Mouse (Mus musculus) retina, adult 2 months (tissue): ENCODE results near the gene Wnt3.

Experiments used
- DNase-seq: peaks from one replicate; pipeline ENCODE4 v3.0.0-alpha.2; 2012; ENCODE audit warnings: low read depth, low spot score

The Wnt3 gene

DNA sequence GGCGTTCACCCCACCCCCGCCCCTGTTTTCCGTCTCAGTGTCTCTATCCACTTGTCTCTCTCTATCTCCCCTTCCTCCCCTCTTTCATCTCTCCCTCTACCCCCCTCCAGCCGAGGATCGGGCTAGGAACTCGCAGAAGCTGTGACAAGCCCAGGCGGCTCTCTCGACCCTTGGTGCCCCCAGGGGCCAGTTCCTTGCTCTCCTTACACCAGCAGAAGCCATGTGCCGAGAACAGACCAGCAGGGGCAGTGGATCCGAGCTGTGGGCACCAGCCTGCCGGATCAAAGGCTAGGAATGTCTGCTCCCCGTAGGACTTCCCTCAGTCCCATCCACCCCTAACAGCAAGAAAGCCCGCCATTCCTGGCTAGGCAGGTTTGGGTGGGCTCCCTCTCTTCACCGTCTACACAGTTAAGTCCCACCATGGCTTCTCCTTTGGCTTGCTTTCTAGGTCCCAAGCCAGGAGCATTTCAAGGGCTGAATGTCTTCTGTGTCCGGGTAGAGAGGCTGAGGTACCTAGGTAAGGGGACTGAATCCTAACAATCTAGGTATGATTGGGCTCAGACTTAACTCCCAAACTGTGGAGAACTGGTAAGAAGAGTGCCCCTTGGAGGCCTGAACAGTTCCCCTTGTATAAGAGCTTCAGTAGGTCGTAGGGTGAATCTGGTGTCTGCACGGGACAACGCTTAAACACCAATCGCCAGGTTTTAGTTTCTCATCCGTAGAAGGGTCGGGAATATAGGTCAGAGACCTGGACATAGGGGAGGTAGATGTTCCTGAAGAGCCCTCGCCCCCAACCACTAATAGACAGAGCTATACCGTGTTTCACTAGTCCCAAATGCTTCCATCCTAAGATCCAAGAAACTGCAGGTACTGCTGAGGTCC lies 1.2 kb upstream of the Wnt3 start:
- DNase-seq = no peak

GRCm38 (mm10) chr11:103774228-103774530 lies 229 bp downstream of the Wnt3 start:
- DNase-seq = no peak

DNA sequence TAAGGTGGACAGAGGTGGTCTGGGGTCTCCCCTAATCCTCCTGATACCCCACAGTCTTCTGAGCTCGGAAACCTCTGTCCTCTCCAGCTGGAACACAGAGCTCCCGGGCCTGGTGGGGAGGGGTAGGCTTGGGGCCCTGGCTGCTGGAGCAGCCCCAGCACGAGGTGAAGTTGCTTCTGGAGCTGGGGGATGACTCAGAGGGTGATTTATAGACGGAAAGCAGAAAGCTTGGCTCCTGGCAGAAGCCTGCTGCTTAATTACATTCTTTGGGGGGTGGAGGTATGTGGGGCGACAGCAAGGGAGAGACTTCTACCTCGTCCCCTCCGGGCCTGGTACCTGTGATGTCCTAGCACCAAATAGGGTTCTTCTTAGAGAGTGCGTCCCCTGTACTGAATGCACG lies 6.2 kb downstream of the Wnt3 start:
- DNase-seq = no peak

DNA sequence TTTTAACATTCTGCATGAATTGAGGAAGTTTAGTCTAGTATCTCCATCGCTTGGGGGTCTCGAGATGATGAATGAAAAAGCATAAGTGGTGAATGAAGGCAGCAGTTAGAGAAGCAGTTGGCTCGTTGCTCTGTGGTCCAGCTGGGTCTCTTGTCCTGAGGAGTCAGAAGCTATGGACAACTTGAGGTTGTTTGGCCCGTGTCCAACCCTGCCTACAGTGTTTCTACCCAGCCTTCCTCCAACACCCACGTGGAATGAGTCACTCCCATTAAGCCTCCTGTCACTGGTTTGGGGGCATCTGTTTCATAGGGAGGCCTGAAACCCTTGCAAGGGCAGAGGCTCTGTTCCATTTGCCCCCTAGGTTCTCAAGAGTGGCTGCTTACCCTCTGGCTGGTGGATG lies 16.0 kb downstream of the Wnt3 start:
- no peak for DNase-seq

GRCm38 (mm10) chr11:103801128-103801527 lies 27.2 kb downstream of the Wnt3 start:
- DNase-seq = no peak

DNA sequence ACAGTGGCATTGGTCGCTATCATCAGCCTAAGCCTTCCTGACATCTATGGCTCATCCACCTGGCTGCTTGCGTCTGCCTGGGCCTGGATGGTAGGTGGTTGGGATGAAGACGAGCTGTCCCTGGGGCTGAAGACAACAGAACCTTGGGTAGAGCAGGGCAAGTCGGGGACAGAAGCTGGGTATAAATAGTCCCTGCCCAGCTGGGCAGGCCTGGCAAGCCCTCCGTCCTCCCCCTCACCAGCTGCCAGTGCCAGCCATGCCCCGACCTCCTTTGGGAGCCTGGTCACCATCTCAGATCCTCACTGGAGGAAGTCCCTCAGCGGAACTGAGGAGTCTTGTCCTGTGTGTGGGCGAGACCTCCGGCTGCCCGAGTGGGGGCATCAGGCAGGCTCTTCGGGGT lies 30.2 kb downstream of the Wnt3 start:
- no peak for DNase-seq

DNA sequence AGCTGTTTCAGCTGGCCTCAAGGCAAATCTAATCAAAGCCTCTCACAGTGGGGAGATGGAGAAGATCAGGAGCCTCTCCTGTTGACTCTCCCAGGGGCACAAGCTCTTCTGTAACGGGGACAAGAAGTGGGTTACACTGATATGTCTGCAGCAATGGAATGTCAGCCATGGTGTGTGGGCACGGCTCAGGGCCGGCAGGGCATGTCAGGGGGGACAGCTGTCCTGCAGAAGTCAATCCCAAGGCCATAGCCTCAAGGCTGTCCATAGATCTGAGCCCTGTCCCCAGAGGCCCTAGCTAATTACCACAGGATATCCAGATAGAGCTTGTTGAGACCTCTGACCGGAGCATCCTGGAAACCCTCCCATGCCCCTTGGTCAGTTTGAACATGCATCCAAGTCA lies 30.9 kb downstream of the Wnt3 start:
- DNase-seq = no peak

DNA sequence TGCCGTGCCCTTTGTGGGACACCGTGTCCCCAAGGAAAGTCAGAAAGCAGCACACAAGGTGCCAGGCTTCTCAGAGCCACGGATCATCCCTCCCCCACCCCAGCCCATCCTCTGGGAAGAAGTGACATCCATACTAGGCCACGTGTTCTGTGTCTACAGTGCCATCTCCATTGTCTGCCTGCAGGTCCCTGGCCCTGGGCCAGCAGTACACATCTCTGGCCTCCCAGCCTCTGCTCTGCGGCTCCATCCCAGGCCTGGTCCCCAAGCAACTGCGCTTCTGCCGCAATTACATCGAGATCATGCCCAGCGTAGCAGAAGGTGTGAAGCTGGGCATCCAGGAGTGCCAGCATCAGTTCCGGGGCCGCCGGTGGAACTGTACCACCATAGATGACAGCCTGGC lies 34.0 kb downstream of the Wnt3 start:
- no peak for DNase-seq

GRCm38 (mm10) chr11:103808771-103809610 lies 35.0 kb downstream of the Wnt3 start:
- DNase-seq = no peak

DNA sequence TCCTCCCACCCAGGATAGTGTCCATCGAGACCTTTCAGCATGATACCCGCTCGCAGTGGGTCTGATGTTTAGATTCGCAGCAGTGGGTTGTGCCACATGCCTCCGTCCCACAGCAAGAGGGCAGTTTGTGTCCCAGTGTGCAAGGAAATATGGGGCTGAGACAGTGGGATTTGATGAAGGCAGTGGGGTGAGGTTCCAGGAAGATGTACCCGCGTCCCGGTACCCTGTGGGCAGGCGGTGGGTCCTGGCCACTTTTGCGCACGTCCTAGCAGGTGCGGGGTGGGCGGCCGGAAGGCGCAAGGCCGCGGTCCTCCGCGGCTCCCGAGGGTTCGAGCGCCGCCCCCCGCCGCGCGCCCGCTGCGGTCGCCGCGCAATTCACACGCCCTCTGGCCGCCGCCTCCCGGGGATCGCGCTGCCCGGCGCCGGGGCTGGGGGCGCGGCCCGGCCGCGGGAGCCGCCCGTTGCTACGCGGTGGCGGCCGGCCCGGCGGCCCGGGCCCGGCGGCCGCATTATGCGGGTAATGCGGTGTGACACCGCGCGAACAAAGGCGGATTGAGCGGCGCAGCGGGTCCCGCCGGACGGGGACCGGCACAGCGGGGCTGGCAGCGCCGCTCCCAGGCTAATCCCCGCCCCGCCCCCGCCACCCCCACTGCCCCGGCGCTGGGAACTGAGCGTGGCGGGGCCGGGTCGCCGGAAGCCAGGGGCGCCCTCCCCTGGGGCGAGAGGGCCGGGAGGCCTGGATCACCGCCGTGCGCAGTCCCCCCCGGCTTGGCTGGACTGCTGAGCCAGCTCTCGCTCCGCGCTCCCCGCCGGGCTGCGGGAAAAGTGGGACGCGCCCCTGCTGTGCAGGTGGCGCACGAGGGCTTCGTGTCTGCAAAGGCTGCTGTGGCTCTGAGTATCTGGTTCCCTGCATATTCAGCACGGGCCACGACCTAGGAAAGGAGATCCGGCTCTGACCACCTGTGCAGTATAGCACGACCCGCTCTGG lies 36.0 kb downstream of the Wnt3 start:
- DNase-seq = peak; percentile 13

- DNase-seq = no peak
These were observed 36.7 kb downstream of the Wnt3 start for GRCm38 (mm10) chr11:103810631-103811030.

DNA sequence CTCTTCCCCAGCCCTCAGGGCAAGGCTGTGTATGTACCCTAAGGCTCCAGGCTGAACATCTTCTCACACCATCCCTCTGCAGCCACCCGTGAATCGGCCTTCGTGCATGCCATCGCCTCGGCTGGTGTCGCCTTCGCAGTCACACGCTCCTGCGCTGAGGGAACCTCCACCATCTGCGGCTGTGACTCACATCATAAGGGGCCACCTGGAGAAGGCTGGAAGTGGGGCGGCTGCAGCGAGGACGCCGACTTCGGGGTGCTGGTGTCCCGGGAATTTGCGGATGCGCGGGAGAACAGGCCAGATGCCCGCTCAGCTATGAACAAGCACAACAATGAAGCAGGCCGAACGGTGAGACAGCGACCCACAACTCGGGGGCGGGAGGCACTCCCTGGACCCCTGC lies 37.3 kb downstream of the Wnt3 start:
- no peak for DNase-seq

DNA sequence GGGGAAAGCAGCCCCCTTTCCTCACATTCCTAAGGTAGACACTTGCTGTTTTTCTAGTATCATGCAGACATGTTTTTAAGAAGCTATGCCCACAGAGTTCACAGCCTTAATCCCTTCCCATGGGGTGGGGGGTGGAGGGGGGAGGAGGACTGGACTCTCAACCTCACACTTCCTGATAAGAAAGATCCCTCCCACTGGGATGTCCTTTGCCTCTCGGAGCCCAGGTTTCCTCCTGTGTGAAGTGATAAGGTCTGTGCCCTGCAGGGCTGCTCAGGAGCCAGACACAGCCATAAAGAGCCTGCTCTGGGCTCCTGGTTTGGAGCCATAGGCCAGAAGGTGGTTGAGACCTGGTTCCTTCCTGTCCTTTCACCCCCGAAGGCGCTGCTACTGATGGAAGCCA lies 40.9 kb downstream of the Wnt3 start:
- no peak for DNase-seq

- no peak for DNase-seq
These were observed 42.0 kb downstream of the Wnt3 start for GRCm38 (mm10) chr11:103815986-103816385.

DNA sequence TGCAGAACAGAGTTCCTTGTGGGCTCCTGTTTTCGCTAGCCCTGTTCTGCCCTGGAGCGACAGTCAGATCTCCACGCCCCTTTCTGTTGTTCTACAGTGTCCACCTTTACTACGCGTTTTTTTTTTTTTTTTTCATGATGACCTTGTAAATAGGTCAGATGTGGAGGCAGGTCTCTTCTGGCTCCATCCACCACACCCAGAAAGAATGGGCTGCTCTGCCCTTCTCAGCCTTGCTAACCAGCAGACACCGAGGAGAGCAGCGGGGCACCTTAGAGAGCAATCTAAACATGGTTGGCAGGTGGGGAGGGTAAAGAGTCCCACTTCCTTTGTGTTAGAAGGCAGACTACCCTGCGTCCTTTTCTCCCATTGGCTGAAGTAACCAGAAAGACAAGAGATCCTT lies 42.8 kb downstream of the Wnt3 start:
- DNase-seq = no peak

GRCm38 (mm10) chr11:103827201-103827600 lies 53.3 kb downstream of the Wnt3 start:
- DNase-seq = no peak

DNA sequence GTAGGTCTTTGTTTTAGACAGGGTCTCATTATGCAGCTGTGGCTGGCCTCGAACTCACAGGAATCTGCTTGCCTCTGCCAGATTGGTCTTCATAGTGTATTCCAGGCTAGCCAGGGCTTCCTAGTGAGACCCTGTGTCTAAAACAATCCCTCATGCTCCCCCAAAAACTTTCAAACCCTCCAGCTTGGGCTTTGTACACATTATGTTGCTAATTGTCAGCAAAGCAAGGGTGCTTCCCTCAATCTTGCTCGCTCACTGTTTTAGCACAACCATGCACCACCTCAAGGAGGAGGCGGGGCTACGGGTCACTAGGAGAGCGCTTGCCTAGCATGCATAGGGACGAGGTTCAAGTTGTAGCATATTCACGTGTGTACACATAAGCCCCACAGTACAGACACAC lies 54.9 kb downstream of the Wnt3 start:
- no peak for DNase-seq

- DNase-seq = no peak
These were observed 56.0 kb downstream of the Wnt3 start for GRCm38 (mm10) chr11:103829956-103830355.

GRCm38 (mm10) chr11:103830476-103830875 lies 56.5 kb downstream of the Wnt3 start:
- DNase-seq = no peak

GRCm38 (mm10) chr11:103831766-103832165 lies 57.8 kb downstream of the Wnt3 start:
- no peak for DNase-seq

GRCm38 (mm10) chr11:103832331-103832730 lies 58.4 kb downstream of the Wnt3 start:
- DNase-seq = no peak

DNA sequence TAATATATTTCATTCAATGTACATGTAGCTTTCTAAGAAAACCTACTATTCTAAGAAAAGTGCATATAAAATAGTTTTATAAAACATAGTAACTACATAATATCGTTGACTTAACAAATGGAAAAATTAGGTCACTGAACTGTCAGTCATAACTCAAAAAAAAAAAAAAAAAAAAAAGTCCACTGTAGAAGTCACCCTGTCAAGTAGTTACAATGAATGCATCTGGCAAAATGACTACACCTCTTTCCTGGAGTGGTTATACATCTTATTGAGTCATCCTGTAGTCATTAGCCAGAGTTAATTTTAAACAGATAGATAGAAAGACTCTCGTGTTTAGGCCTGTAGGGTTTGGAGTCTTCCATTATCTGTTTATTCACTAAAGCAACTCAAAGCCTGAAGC lies 65.0 kb downstream of the Wnt3 start:
- DNase-seq = no peak
